Mouse (Mus musculus): ENCODE data around the gene 4930539E08Rik. TPM values are rescaled to one million over a fixed set of nuclear protein-coding genes. Genes with fewer than 3 reads are reported as not detected.
A peak's percentile ranks its signal among the peaks of the same experiment; 100 is the strongest.

The 4930539E08Rik gene
- polyA plus RNA-seq (2014; fragmentation: Nextera tagmentation; extraction: Ambion mirVana) = 0.06 TPM in 1 of 2 replicates, not detected in the other

DNA sequence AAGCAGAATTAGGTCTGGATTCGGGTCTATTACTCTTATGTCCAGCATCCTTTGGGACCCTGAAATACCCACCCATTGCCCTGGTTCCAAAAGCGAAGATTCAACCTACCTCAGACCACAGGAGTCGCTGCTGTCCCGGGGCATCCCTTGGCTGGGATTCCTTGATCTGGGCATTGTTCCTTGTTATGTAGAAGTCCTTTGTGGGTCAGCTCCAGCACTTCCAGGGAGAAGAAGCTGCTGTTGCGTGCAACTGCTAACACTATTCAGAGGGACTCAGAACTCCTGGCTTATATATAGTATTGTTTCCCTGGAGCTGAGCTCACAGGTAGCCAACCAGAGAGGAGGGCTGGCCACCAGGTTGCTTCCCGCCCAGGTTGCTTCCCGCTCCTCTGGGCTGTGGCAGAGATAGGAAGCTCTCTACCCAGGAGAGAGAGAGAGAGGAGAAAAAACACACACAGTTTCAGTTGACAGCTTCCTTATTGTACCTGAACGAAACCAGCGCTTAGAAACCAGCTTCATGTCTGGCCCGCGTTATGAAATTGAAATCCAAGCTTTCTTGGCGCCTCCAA lies at the start of gene 4930539E08Rik:
4930539E08Rik (minus strand) TSS at position 265 of the 569 bp plus-strand sequence.
- no peaks in the 10 kb centered on the region for H3K36me3 ChIP-seq (ENCODE audit: control insufficient read depth, insufficient read depth, low read length)
- H3K4me3 ChIP-seq (ENCODE audit: low read depth, low read length) = no peak within 1 kb of the TSS
- H3K9me3 ChIP-seq (replicated peaks; ENCODE audit: control insufficient read depth, low read length) = no peaks in the 10 kb centered on the region
- no peak within 1 kb of the TSS for H3K4me2 ChIP-seq
- H3K9ac ChIP-seq (ENCODE audit: low read depth, low read length) = no peak within 1 kb of the TSS
- no peaks in the 10 kb centered on the region; the same call in 1 of the 2 replicates for H3K4me1 ChIP-seq (ENCODE audit: control insufficient read depth, insufficient read depth, low read length)
- 62% methylated on average over 12 of the region's 12 CpGs for WGBS (ENCODE audit: insufficient replicate concordance)
- ATAC-seq (replicated peaks; ENCODE audit: insufficient number of reproducible peaks, low FRiP score, low TSS enrichment) = no peak
- H3K27ac ChIP-seq (ENCODE audit: low read depth, low read length) = no peak within 1 kb of the TSS
- H3K27me3 ChIP-seq (ENCODE audit: control insufficient read depth, insufficient read depth, low read length) = no peaks in the 10 kb centered on the region

DNA sequence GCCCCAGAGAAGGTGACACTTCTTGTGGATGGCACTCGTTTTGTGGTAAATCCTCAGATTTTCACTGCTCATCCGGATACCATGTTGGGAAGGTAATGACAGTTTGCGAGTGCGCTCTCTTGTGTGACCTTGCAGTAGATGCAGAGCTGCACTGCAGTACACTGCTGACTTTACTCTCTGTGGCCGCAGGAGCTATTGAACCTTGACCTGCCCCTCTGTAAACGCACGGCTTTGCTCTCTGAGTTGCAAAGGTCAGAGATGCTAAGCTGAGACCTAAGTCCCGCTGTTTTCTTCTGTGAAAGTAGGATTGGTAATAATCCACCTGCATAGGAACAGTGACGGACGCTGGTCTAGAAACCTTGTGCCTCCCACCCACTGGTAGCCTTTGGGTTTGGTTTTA lies 46.5 kb upstream of the 4930539E08Rik start:
- H3K9ac ChIP-seq (ENCODE audit: low read depth, low read length) = no peak overlapping the region
- H3K9me3 ChIP-seq (replicated peaks; ENCODE audit: control insufficient read depth, low read length) = no peaks in the 10 kb centered on the region
- 89% methylated on average over 10 of the region's 10 CpGs for WGBS (ENCODE audit: insufficient replicate concordance)
- ATAC-seq (replicated peaks; ENCODE audit: insufficient number of reproducible peaks, low FRiP score, low TSS enrichment) = no peak
- peaks cover 9% of the 10 kb centered on the region for H3K4me1 ChIP-seq (ENCODE audit: control insufficient read depth, insufficient read depth, low read length)
- H3K4me2 ChIP-seq = no peak overlapping the region
- H3K27me3 ChIP-seq (ENCODE audit: control insufficient read depth, insufficient read depth, low read length) = no peaks in the 10 kb centered on the region
- H3K4me3 ChIP-seq (ENCODE audit: low read depth, low read length) = no peak overlapping the region
- no peak overlapping the region for H3K27ac ChIP-seq (ENCODE audit: low read depth, low read length)
- H3K36me3 ChIP-seq (ENCODE audit: control insufficient read depth, insufficient read depth, low read length) = peaks cover 52% of the 10 kb centered on the region

DNA sequence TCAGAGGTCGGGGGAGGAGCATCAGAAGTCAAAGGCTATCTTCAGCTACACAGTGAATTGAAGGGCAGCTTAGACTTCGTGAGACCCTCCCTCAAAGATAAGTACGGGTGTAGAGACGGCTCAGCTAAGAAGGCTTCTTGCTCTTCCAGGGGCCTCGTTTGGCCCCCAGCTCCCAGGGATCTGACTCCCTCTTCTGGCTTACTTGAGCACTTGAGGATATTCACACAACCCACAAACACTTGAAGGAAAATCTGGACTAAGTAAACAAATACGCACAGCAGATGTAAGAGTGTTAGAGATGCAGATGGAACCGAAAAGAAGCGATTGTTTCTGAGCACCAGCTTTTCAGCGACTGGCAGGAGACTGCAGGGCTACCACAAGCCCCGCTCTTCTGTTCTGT lies 45.5 kb upstream of the 4930539E08Rik start:
- Histone ChIP-seq H3K27me3 (ENCODE audit: control insufficient read depth, insufficient read depth, low read length) (no peaks in the 10 kb centered on the region), H3K36me3 (ENCODE audit: control insufficient read depth, insufficient read depth, low read length) (peaks cover 44% of the 10 kb centered on the region), H3K9ac (ENCODE audit: low read depth, low read length) (no peak overlapping the region), H3K9me3 (replicated peaks; ENCODE audit: control insufficient read depth, low read length) (no peaks in the 10 kb centered on the region), H3K4me1 (ENCODE audit: control insufficient read depth, insufficient read depth, low read length) (peaks cover 9% of the 10 kb centered on the region), H3K4me3 (ENCODE audit: low read depth, low read length) (no peak overlapping the region), H3K27ac (ENCODE audit: low read depth, low read length) (no peak overlapping the region), H3K4me2 (no peak overlapping the region)
- no peak for ATAC-seq (replicated peaks; ENCODE audit: insufficient number of reproducible peaks, low FRiP score, low TSS enrichment)
- 46% methylated on average over 10 of the region's 10 CpGs for WGBS (ENCODE audit: insufficient replicate concordance)

DNA sequence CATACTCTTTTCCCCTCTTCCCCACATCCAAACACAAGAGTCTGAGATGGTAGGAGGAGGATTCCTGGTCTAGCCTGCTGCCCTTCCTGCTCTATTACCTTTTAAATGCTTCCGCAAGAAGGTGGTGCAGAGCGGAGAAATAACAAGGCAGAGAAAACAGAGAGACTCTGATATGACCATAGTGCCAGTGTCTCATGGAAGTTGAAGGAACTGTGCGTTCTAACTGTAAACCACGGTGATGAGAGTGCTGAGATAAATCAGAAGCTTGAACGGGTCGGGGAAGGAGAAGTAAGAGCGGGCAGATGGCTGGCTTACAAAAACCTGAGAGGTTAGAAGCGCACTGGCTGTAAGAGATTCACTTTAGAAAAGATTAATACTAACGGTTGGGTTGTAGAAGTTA lies 39.3 kb upstream of the 4930539E08Rik start:
- Histone ChIP-seq H3K36me3 (ENCODE audit: control insufficient read depth, insufficient read depth, low read length) (peaks cover 7% of the 10 kb centered on the region; the same call in 1 of the 2 replicates), H3K9ac (ENCODE audit: low read depth, low read length) (peak overlapping the region; percentile 18; the same call in 1 of the 2 replicates), H3K4me1 (ENCODE audit: control insufficient read depth, insufficient read depth, low read length) (peaks cover 15% of the 10 kb centered on the region), H3K27me3 (ENCODE audit: control insufficient read depth, insufficient read depth, low read length) (no peaks in the 10 kb centered on the region), H3K27ac (ENCODE audit: low read depth, low read length) (no peak overlapping the region), H3K9me3 (replicated peaks; ENCODE audit: control insufficient read depth, low read length) (no peaks in the 10 kb centered on the region), H3K4me3 (ENCODE audit: low read depth, low read length) (0 out of 2 replicates have a peak overlapping the region, but pooled peaks have one; percentile 81), H3K4me2 (peak overlapping the region; percentile 77)
- no peak for ATAC-seq (replicated peaks; ENCODE audit: insufficient number of reproducible peaks, low FRiP score, low TSS enrichment)
- 95% methylated on average over 9 of the region's 9 CpGs for WGBS (ENCODE audit: insufficient replicate concordance)

DNA sequence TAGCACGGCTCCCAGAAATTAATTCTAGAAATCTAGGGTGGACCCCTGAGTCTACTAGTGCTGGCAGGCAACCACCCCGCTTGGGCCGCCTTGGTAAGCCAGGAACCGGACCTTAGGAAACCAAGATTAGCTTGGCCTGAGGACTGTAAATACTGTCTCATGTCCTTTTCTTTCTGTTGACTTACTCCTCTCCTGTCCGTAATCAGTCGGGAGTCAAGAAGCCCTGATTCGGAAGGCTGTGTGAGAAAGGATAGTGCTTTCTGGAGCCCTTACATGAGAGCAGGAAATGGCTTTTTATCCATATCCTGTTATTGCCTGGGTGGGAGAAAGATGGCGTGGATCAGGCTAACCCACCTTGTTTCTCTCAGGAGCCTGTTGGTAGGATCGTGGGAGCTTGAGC lies 38.1 kb upstream of the 4930539E08Rik start:
- H3K9me3 ChIP-seq (replicated peaks; ENCODE audit: control insufficient read depth, low read length) = no peaks in the 10 kb centered on the region
- H3K4me1 ChIP-seq (ENCODE audit: control insufficient read depth, insufficient read depth, low read length) = peaks cover 15% of the 10 kb centered on the region
- 15% methylated on average over 9 of the region's 9 CpGs for WGBS (ENCODE audit: insufficient replicate concordance)
- no peaks in the 10 kb centered on the region for H3K27me3 ChIP-seq (ENCODE audit: control insufficient read depth, insufficient read depth, low read length)
- ATAC-seq (replicated peaks; ENCODE audit: insufficient number of reproducible peaks, low FRiP score, low TSS enrichment) = no peak
- peak overlapping the region; percentile 96 for H3K9ac ChIP-seq (ENCODE audit: low read depth, low read length)
- peaks cover 7% of the 10 kb centered on the region; the same call in 1 of the 2 replicates for H3K36me3 ChIP-seq (ENCODE audit: control insufficient read depth, insufficient read depth, low read length)
- H3K4me3 ChIP-seq (ENCODE audit: low read depth, low read length) = peak overlapping the region; percentile 81
- peak overlapping the region; percentile 77 for H3K4me2 ChIP-seq
- H3K27ac ChIP-seq (ENCODE audit: low read depth, low read length) = peak overlapping the region; percentile 95

DNA sequence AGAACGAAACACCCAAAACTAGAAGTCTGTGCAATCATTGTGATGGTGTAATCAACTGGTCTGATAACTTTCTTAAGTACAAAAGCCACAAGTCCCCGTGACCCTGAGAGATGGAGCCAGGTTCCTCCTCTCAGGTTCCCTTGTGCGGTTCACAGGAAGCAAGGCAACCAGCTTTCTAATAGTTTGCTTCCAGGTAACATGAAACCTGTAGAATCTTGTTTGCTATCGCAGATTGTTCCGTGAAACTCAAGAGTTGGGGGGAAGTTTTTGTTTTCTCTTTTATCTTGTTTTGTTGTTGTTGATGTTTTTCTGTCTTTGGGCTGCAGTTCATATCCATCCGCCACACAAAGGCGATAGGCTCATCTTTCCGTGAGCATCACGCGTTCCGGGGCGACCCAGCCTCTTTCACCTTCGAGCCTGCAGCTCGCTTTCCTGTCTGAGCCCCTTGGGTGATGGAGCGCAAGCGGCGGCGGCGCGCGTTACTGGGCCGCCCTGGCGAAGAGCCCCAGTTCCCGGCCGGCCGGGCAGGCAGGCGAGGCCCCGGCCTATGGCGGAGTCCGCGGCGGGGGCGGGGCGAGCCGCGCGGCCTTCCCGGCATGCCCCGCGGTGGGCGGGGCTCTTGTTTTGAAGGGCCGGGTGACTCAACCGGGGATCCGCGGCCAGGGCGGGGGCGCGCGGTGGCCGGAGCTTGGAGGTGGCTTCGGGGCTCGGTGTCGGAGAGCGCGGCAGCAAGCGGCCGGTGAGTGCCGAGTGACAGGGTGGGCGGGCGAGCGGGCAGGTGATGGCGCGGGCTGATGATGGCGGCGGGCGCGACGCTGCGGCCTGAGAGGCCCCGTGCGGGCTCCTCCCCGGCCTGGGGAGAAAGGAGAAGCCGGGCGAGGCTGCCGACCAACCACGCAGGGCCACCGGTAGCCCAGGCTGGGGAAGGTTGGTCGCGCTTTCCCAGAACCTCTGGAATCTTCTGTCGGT lies 37.0 kb upstream of the 4930539E08Rik start, which contains the start of gene Kctd20:
Kctd20 (plus strand) TSS at position 120 of the 969 bp plus-strand sequence.
- Histone ChIP-seq H3K4me2 (peak within 1 kb of the TSS; percentile 77), H3K4me1 (ENCODE audit: control insufficient read depth, insufficient read depth, low read length) (peaks cover 15% of the 10 kb centered on the region), H3K4me3 (ENCODE audit: low read depth, low read length) (peak within 1 kb of the TSS; percentile 81), H3K36me3 (ENCODE audit: control insufficient read depth, insufficient read depth, low read length) (peaks cover 2% of the 10 kb centered on the region; the same call in 1 of the 2 replicates), H3K9ac (ENCODE audit: low read depth, low read length) (peak within 1 kb of the TSS; percentile 96), H3K27ac (ENCODE audit: low read depth, low read length) (peak within 1 kb of the TSS; percentile 95), H3K9me3 (replicated peaks; ENCODE audit: control insufficient read depth, low read length) (0 out of 2 replicates have a peak, but pooled peaks cover 4% of the 10 kb centered on the region), H3K27me3 (ENCODE audit: control insufficient read depth, insufficient read depth, low read length) (no peaks in the 10 kb centered on the region)
- WGBS (ENCODE audit: insufficient replicate concordance) = 1% methylated on average over 61 of the region's 80 CpGs
- peak; percentile 91 for ATAC-seq (replicated peaks; ENCODE audit: insufficient number of reproducible peaks, low FRiP score, low TSS enrichment)

DNA sequence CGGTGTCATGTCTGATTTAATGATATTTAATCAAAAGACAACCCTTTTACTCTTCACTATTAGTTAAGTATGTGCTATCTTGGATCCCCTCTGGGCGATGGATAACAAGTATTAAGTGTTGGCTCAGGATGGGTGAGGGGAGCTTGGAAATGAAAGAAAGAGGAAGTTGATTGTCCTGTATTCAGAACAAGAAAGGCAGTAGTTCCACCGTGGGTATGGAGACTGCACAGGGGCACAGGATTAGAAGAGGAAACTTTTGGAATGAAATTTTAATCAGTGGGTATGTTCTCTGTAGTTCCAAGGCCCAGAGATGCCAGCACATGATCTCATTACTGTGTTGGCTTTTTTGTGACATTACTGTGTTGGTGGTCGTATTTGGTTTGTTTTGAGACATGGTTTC lies 35.6 kb upstream of the 4930539E08Rik start:
- Histone ChIP-seq H3K4me3 (ENCODE audit: low read depth, low read length) (no peak overlapping the region), H3K4me2 (no peak overlapping the region), H3K27ac (ENCODE audit: low read depth, low read length) (no peak overlapping the region), H3K36me3 (ENCODE audit: control insufficient read depth, insufficient read depth, low read length) (no peaks in the 10 kb centered on the region), H3K9me3 (replicated peaks; ENCODE audit: control insufficient read depth, low read length) (0 out of 2 replicates have a peak, but pooled peaks cover 4% of the 10 kb centered on the region), H3K27me3 (ENCODE audit: control insufficient read depth, insufficient read depth, low read length) (no peaks in the 10 kb centered on the region), H3K4me1 (ENCODE audit: control insufficient read depth, insufficient read depth, low read length) (peaks cover 15% of the 10 kb centered on the region), H3K9ac (ENCODE audit: low read depth, low read length) (no peak overlapping the region)
- ATAC-seq (replicated peaks; ENCODE audit: insufficient number of reproducible peaks, low FRiP score, low TSS enrichment) = no peak
- WGBS (ENCODE audit: insufficient replicate concordance) = 74% methylated on average over 4 of the region's 4 CpGs

DNA sequence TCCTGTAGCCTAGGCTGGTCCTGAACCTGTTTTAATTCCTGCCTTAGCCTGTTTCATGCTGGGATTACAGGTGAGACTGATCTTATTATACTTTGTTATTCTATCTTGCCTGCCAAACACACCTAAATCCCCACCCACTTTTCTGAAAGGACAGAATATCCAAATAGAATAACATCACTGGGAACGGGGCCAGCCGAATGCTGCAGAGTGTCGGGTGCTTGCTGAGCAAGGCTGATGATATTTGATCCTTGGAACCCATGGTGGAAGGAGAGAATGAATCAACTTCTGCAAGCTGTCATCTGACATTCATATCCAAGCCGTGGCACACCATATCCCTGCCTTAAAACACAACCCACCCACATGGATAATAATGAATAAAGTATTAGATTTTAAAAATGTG lies 33.5 kb upstream of the 4930539E08Rik start:
- Histone ChIP-seq H3K27ac (ENCODE audit: low read depth, low read length) (no peak overlapping the region), H3K4me1 (ENCODE audit: control insufficient read depth, insufficient read depth, low read length) (peaks cover 8% of the 10 kb centered on the region), H3K4me3 (ENCODE audit: low read depth, low read length) (no peak overlapping the region), H3K27me3 (ENCODE audit: control insufficient read depth, insufficient read depth, low read length) (no peaks in the 10 kb centered on the region), H3K4me2 (no peak overlapping the region), H3K9ac (ENCODE audit: low read depth, low read length) (no peak overlapping the region), H3K36me3 (ENCODE audit: control insufficient read depth, insufficient read depth, low read length) (no peaks in the 10 kb centered on the region), H3K9me3 (replicated peaks; ENCODE audit: control insufficient read depth, low read length) (0 out of 2 replicates have a peak, but pooled peaks cover 4% of the 10 kb centered on the region)
- 76% methylated on average over 4 of the region's 4 CpGs for WGBS (ENCODE audit: insufficient replicate concordance)
- ATAC-seq (replicated peaks; ENCODE audit: insufficient number of reproducible peaks, low FRiP score, low TSS enrichment) = no peak
